Mouse (Mus musculus) cerebellum, adult (tissue): ENCODE measurements at regions not wholly inside any gene's neighbourhood (a gene's known extent, or its start where the extent isn't known, plus 50 kb on each side); places are given as distances from the start of the nearest gene placed in this dataset.
A peak's percentile ranks its signal among the peaks of the same experiment; 100 is the strongest.

Experiments used
- ATAC-seq: cut with Nextera tagmentation; 2 replicates; pipeline ENCODE4 v1.9.2; 2017; ENCODE audit warnings: mild to moderate bottlenecking, moderate library complexity, mixed read lengths; ENCODE audit not compliant: insufficient number of reproducible peaks, low FRiP score, low TSS enrichment

DNA sequence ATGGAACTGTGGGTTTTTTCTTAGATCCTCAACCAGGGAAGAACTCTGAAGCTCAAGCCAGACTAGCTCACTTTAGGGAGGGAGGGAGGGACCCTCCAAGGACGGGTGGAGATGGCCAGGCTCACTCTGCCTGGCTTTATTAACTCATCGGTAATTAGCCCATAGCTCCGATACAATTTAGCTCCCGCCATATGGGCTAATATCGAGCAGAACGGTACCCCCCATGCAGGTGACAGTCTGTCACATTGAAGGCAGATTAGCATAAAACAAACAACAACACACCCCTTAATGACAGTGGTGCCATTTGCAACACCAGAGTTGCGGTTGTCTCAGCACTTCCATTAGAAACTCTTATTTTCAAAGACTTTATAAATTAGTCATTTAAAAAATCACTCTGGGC is 319.6 kb upstream of the Mki67 start:
- ATAC-seq, result no peak

DNA sequence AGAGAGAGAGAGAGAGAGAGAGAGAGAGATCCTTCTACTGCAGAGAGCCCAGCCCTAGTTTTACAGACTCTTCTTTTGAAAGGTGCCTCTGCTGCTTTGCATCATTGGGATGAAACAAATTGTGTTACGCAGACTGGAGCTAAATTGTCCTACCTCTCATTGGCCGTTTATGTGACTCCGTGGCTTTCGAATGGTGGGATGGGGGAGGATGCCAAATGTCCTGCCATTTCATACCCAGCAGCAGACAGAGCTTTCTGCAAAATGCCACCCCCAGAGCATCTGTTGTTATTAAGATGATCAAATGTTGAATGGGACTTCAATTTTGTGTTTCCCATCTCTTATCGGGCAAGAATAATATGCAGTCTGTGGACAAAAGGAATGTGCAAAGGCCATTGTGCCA is 321.9 kb upstream of the Mki67 start:
- no peak for ATAC-seq

DNA sequence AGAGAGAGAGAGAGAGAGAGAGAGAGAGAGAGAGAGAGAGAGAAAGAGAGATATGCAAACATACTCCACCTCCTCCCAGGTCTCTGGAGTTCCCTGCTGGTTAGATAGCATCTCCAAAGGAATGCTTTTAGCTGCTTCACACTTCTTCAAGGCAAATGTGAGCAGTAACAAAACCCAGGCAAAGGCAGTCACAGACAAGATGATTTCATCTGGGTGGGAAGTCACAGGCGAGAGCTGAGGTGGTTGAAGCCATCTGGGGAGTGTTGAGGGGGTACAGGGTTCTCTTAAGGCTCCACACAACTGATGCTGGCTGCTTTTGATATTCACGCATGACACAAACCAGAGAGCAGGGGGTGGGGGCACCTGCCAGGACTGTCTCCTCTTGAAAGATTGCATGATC is 322.7 kb upstream of the Mki67 start:
- no peak for ATAC-seq

GRCm38 (mm10) chr7:136041921-136042320 is 325.8 kb upstream of the Mki67 start:
- ATAC-seq, result no peak

GRCm38 (mm10) chr7:136046645-136047363 is 330.6 kb upstream of the Mki67 start:
- peak; percentile 26; the same call in 1 of the 2 replicates for ATAC-seq

DNA sequence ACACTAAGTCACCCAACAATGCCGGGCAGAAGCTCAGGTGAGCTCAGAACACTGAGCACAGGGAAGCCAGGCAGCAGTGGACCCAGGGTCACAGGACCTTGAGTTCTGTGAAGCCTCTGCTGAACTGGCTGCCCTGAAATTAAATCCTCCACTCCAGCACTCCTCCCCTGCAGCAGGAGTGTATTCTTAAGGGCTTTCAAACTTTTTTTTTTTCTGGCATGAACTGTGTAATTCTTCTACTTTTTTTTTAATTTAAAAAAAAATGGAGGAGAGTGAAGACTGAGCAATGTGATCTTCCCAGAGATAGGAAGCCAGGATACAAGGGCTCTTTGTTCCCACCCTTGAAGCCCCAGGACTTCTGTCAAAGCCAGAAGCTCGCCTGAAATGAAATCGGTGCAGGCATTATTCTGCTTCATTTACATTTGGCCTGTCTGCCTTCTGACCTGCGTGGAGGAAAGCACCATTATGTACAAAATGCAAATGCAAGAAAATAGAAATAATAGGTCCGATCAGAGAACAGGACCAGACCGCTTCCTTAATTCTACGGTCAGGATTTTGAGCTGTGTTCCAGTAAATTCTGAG is 331.3 kb upstream of the Mki67 start:
- ATAC-seq, result no peak

GRCm38 (mm10) chr7:136048925-136049586 is 332.9 kb upstream of the Mki67 start:
- no peak for ATAC-seq

GRCm38 (mm10) chr7:136049587-136049930 is 333.4 kb upstream of the Mki67 start:
- no peak for ATAC-seq

DNA sequence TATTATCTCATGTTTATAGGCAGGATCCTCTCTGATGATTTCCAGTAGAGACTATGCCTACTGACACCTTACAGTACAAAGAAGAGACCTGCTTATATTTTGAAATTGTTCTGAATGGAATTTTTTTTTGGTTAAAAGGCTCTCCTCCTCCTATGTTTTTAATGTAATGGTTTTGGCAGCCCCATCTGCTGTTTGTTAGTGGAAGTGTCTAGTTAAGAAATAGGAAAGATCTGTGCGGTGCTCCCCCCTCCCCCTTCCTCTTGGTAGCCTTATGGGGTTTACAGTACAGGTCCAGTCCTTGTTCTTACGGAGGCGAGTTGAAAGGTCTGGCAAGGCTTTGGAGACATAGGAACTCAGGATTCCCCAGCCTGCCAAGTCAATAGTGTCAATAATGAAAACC is 334.0 kb upstream of the Mki67 start:
- no peak for ATAC-seq

GRCm38 (mm10) chr7:136056876-136057484 is 340.8 kb upstream of the Mki67 start:
- ATAC-seq, result no peak

DNA sequence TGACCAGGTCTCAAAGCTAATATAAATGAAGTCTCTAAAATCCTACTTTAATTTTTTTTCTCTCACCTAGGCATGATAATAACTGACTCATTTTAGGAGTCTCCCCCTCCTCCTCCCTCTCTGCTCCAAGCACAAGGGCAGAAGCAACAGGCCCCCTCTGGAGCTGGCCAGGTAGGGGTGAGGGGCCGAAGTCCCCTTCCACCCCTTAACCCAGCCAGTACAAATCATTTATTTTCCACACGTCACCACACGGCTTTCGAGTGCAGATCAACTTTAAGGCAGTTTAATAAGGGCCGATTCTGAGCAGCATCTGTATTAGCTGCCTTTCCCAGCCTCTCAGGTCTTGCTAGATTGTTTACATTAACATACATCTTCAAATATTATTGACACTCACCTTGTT is 342.2 kb upstream of the Mki67 start:
- ATAC-seq, result no peak

DNA sequence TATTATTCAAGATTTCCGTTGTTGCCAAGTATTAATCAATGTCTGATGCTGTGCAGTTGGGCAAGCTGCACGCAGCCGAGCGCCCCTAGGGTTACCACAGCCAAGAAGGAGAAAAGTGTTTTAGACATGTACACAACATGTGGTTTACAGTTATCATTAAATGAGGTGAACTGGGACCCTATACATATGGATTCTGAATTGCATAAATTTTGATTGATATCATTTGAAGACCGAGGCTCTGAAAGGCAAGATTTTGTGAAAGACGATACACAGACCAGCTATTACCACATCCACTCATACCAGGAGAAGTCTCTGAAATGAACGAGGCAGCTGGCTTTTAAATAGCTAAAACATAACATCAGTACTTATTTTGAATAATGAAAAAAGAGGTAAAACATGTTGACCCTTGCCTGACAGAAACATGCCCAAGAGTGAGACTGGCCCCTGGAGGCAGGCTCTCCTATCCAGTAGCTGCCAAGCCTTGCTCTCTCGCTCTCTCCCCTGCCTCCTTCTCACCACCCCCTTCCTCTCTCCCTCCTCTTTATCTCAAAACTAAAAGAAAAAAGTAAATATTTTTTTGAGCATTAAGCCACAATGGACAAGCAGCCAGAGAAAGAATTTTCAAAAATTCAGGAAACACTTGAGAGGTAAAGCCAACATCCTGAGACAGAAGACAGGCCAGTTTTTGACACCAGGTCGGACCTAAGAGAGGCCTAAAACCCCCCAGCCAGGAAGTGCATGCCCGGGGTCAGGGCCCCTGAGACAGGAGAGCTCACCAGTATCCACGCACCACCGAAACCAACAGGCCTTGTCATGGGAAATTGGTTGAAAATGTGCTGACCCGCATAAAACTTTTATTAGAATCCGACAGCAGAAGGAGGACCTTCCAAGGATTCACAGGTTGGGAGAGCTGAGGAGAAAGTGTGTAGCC is 342.9 kb upstream of the Mki67 start:
- ATAC-seq, result no peak

- no peak for ATAC-seq
Observed at GRCm38 (mm10) chr7:136059896-136060295, 343.7 kb upstream of the Mki67 start.

DNA sequence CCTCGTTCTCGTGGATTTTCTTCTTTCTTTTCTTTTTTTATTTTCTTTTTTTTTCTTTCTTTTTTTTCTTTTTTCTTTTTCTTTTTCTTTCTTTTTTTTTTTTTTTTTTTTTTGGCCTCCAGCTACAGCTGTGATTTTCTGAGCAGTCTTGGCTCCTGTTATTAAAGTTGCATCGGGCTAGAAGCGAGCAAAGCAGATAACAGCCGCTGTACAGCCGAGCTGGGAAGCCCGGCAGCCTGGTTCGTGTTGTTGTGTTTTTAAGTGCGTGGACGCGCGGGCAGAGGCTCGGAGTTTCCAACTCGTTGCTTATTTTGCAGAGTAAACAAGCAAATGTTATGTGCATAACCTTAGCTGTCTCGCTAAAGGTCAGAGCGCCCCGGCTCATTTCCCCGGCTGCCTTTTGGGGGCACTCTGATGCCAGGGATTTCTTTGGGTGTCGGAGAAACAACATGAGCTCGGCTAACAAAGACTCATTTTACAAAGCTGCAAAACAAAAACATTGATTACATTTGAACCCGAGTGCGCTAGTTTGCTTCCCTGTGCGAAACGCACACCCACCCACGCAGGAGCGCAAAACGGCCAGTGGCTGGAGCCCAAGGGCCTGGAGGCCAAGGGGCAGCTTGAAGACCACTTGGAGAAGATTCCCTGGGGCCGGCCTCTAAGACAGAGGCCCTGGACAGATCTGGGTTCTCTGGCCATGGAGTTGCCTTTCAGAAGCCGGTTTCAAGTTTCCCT is 344.3 kb upstream of the Mki67 start:
- no peak for ATAC-seq

DNA sequence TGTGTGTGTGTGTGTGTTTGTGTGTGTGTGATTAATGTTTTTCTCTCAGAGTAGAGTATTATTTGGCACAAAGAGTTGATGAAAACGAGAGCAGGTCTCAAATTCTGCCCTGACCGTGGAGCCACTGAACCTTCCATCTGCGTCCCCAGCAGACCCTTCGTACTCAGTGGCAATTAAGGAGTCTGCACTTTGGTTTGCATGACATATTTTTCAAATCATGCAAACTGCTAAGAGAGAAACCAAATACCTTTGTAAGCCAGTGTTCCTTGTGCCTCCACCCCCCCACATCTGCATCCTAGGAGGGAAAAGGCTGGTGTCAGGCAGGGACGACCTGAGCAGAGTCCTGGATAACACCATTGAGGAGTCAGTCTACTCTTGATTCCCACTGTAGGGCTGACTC is 346.5 kb upstream of the Mki67 start:
- ATAC-seq, result no peak

- ATAC-seq, result no peak
Observed at GRCm38 (mm10) chr7:136065038-136065678, 349.0 kb upstream of the Mki67 start.

DNA sequence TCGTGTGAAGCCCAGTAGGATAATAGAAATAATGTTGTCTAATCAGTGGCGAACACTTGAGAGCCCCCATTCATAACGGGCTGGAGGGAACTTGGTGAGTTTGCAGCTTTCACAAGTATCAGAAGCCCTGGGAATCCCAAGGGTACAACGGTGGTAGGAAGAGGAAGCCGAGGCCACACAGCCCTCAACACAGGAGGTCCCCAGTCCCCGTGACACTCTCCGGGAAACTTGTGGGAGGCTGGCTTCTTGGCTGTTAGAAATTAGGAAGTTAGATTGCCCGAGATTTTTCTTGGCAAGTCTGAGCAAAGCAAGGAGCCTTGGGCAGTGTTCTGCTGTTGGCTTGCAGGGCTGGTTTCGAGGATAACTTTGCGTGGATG is 349.5 kb upstream of the Mki67 start:
- ATAC-seq, result no peak

DNA sequence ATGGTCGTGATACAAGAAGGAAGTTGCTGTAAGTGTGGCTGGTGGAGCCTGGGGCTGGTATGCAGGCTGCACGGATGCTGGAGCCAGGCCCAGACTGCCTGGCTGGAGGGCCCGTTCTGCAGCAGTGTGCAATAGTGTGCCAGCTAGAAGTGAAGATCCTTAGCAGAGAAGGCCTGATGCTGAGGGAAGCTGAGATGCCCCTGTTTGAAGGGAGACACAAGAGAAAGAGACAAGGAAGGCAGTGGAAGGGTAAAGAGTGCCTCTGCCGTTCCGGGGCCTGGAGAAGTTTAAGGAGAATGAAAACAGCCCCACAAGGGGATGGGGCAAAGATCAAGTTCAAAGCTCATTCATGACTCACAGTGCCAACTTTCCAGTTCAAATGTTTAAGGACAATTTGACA is 354.7 kb upstream of the Mki67 start:
- no peak for ATAC-seq

GRCm38 (mm10) chr7:136071331-136071730 is 355.2 kb upstream of the Mki67 start:
- ATAC-seq, result no peak
